ENCODE assay signal across 25 mouse cellular contexts in the genomic region with DNA sequence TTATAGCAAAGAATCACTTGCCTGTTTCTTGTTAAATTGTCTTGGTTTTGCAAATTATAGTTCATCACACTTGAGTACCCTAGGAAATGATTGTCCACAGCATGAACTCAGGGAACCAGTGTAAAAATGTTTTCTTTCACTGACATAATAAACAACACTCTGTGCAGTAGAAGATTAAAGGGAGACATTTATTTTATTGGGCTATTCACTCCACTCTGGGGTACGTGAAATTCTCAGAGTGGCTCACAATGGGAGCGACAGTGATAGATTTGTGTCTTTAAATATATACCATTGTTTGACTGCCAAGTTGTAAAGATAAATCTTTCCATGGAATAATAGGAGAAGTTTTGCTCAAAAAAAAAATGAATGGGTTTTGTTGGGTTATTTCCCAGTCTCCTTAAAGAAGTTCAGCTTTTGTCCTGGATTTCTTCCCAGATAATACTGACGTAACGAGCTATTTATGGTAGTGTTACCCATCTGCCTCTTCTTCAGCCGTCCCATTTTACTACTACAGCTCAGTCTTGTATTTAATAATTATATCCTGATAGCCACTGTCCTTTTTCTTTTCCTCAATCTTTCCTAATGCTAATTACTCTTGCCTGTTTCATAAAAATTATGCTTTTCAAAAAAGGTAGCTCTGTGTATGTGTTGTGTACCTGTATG.
A peak's percentile ranks its signal among the peaks of the same experiment; 100 is the strongest.
DNase-seq lines count a peak whose midpoint lies in the region; ATAC-seq lines count a peak whose summit lies in the region.
"Had no signal": no experiment of that assay in that cellular context is flagged by ENCODE, and none has a peak within 500 bp of the region (broad histone marks: within the 10 kb centered on the region; RNA-seq: fewer than 3 reads in every experiment).

No protein-coding gene starts in this region.

- H3K4me3 ChIP-seq in hindbrain, embryonic 11.5 days (ENCODE audit: low read depth, low read length) = no peak overlapping the region
- no peak overlapping the region for H3K4me3 ChIP-seq in hindbrain, embryonic 12.5 days
- H3K4me3 ChIP-seq in neural tube, embryonic 11.5 days (ENCODE audit: low read depth, low read length) = no peak overlapping the region
- H3K4me3 ChIP-seq in neural tube, embryonic 13.5 days = no peak overlapping the region
- H3K4me3 ChIP-seq: embryonic facial prominence, embryonic 10.5 days; heart, adult 2 months; midbrain, embryonic 12.5 days had no signal

- ATAC-seq in hindbrain, embryonic 11.5 days (ENCODE audit: low FRiP score) = peak; percentile 74
- ATAC-seq in hindbrain, embryonic 12.5 days (ENCODE audit: low FRiP score) = no peak
- peak; percentile 79 for ATAC-seq in neural tube, embryonic 11.5 days (ENCODE audit: insufficient read depth, low FRiP score, low TSS enrichment)
- peak; percentile 67 for ATAC-seq in neural tube, embryonic 13.5 days (ENCODE audit: low read depth)
- ATAC-seq: forebrain, postnatal 0 days; inflammation-experienced regulatory T-cells, adult 6 months; liver, postnatal 0 days; Patski had no signal

- no peaks in the 10 kb centered on the region for H3K36me3 ChIP-seq in hindbrain, embryonic 11.5 days (ENCODE audit: control insufficient read depth, insufficient read depth, low read length)
- H3K36me3 ChIP-seq in hindbrain, embryonic 12.5 days = no peaks in the 10 kb centered on the region
- H3K36me3 ChIP-seq in neural tube, embryonic 11.5 days (ENCODE audit: control insufficient read depth, insufficient read depth, low read length) = no peaks in the 10 kb centered on the region
- H3K36me3 ChIP-seq in neural tube, embryonic 13.5 days = no peaks in the 10 kb centered on the region
- H3K36me3 ChIP-seq: embryonic facial prominence, embryonic 10.5 days; G1E; midbrain, embryonic 12.5 days had no signal

- no peak overlapping the region for H3K9ac ChIP-seq in hindbrain, embryonic 11.5 days (ENCODE audit: low read depth, low read length)
- H3K9ac ChIP-seq in hindbrain, embryonic 12.5 days = no peak overlapping the region
- H3K9ac ChIP-seq in neural tube, embryonic 11.5 days (ENCODE audit: low read length) = no peak overlapping the region
- no peak overlapping the region for H3K9ac ChIP-seq in neural tube, embryonic 13.5 days
- H3K9ac ChIP-seq: forebrain, postnatal 0 days; hindbrain, embryonic 14.5 days; liver, postnatal 0 days; midbrain, embryonic 12.5 days had no signal

- DNase-seq in hindbrain, embryonic 11.5 days (ENCODE audit: low spot score) = no peak
- no peak for DNase-seq in neural tube, embryonic 11.5 days (ENCODE audit: low spot score)
- no peak for DNase-seq in neural tube, embryonic 10.5 days (ENCODE audit: extremely low spot score, low spot score)
- DNase-seq in spleen, adult 12 weeks (ENCODE audit: low spot score) = no peak
- DNase-seq in thymus, adult 18-20 months = no peak
- DNase-seq: adrenal gland, postnatal 36 days; B cell, adult 2 months; cerebellum, adult 11-12 months; cerebellum, postnatal 14 days; forebrain, postnatal 0 days; gastrocnemius, postnatal 36 days; heart, adult 2 months; liver, postnatal 0 days; lung, postnatal 10 days had no signal

- H3K4me1 ChIP-seq in hindbrain, embryonic 11.5 days (replicated peaks; ENCODE audit: control insufficient read depth, insufficient read depth, low read length) = no peaks in the 10 kb centered on the region
- H3K4me1 ChIP-seq in hindbrain, embryonic 12.5 days = no peaks in the 10 kb centered on the region
- H3K4me1 ChIP-seq in neural tube, embryonic 11.5 days (ENCODE audit: control insufficient read depth, insufficient read depth, low read length) = no peaks in the 10 kb centered on the region
- H3K4me1 ChIP-seq in neural tube, embryonic 13.5 days (replicated peaks) = peaks cover 4% of the 10 kb centered on the region; the same call in 1 of the 2 replicates
- H3K4me1 ChIP-seq: embryonic facial prominence, embryonic 10.5 days; midbrain, embryonic 12.5 days had no signal

- 52% methylated on average over 5 of the region's 5 CpGs for WGBS in hindbrain, embryonic 11.5 days
- 40% methylated on average over 5 of the region's 5 CpGs for WGBS in hindbrain, embryonic 12.5 days
- WGBS in neural tube, embryonic 11.5 days = 19% methylated on average over 5 of the region's 5 CpGs
- WGBS in neural tube, embryonic 13.5 days = 6% methylated on average over 5 of the region's 5 CpGs

- H3K9me3 ChIP-seq in hindbrain, embryonic 11.5 days (ENCODE audit: control insufficient read depth, low read length) = no peaks in the 10 kb centered on the region
- no peaks in the 10 kb centered on the region for H3K9me3 ChIP-seq in hindbrain, embryonic 12.5 days (replicated peaks)
- H3K9me3 ChIP-seq in neural tube, embryonic 11.5 days (ENCODE audit: control insufficient read depth, low read length) = no peaks in the 10 kb centered on the region
- H3K9me3 ChIP-seq in neural tube, embryonic 13.5 days = no peaks in the 10 kb centered on the region
- H3K9me3 ChIP-seq: embryonic facial prominence, embryonic 10.5 days; G1E; midbrain, embryonic 12.5 days had no signal

- H3K4me2 ChIP-seq in hindbrain, embryonic 11.5 days (replicated peaks; ENCODE audit: low read depth, low read length) = no peak overlapping the region
- no peak overlapping the region for H3K4me2 ChIP-seq in hindbrain, embryonic 12.5 days (replicated peaks)
- H3K4me2 ChIP-seq in neural tube, embryonic 11.5 days (ENCODE audit: low read depth) = no peak overlapping the region
- H3K4me2 ChIP-seq in neural tube, embryonic 13.5 days = no peak overlapping the region
- H3K4me2 ChIP-seq: hindbrain, embryonic 14.5 days; liver, embryonic 11.5 days; midbrain, embryonic 12.5 days had no signal

- H3K27me3 ChIP-seq in hindbrain, embryonic 11.5 days (ENCODE audit: control insufficient read depth, insufficient read depth, low read length) = no peaks in the 10 kb centered on the region
- no peaks in the 10 kb centered on the region for H3K27me3 ChIP-seq in hindbrain, embryonic 12.5 days
- H3K27me3 ChIP-seq in neural tube, embryonic 11.5 days (ENCODE audit: control insufficient read depth, insufficient read depth, low read length) = no peaks in the 10 kb centered on the region
- no peaks in the 10 kb centered on the region for H3K27me3 ChIP-seq in neural tube, embryonic 13.5 days
- H3K27me3 ChIP-seq: CH12.LX; midbrain, embryonic 12.5 days; Patski had no signal

- H3K27ac ChIP-seq in hindbrain, embryonic 11.5 days (ENCODE audit: low read depth, low read length) = no peak overlapping the region
- no peak overlapping the region for H3K27ac ChIP-seq in hindbrain, embryonic 12.5 days
- no peak overlapping the region for H3K27ac ChIP-seq in neural tube, embryonic 11.5 days (ENCODE audit: low read depth, low read length)
- no peak overlapping the region for H3K27ac ChIP-seq in neural tube, embryonic 13.5 days (replicated peaks)
- H3K27ac ChIP-seq: embryonic facial prominence, embryonic 10.5 days; heart, adult 2 months; hindbrain, embryonic 14.5 days; midbrain, embryonic 12.5 days; stomach, postnatal 0 days had no signal
